Mouse (Mus musculus) ES-E14 (cell line): ENCODE results near the gene Fam47e.

Experiments
- HCFC1 ChIP-seq: IDR thresholded peaks from 2 replicates; pipeline ENCODE4 v1.6.1; 2012; ENCODE audit warnings: low read length, inconsistent platforms, borderline replicate concordance; ENCODE audit not compliant: insufficient read depth
- MAFK ChIP-seq: IDR thresholded peaks from 2 replicates; pipeline ENCODE4 v1.6.1; 2014; ENCODE audit warnings: mild to moderate bottlenecking, low read depth, low read length, inconsistent platforms; ENCODE audit not compliant: insufficient read depth
- ZC3H11A ChIP-seq: IDR thresholded peaks from 2 replicates; pipeline ENCODE4 v1.6.1; 2012; ENCODE audit warnings: low read depth, mild to moderate bottlenecking, inconsistent platforms, low read length, borderline replicate concordance
- ZNF384 ChIP-seq: IDR thresholded peaks from 2 replicates; pipeline ENCODE4 v1.6.1; 2012; ENCODE audit warnings: low read depth, low read length, inconsistent platforms

DNA sequence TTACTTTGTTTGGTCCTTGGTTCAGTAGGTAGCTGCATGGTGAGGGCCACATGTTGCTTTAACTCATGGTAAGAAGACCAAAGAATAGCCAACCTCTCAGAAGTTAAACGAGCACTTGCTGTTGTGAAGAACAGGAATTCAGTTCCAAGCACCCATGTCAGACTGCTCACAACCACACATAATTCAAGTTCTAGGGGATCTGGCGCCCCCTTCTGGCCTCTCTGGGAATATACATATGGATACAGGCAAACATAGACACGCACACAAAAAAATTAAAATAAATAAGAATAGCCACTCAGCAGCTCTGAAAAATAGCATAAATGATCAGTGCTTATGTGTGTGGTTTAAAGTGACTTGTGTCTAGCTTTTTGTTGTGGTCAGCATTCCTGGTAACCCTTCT is 930 bp upstream of the Fam47e start:
- TF ChIP-seq ZNF384 (no peak), HCFC1 (no peak), ZC3H11A (peak; percentile 72), MAFK (peak; percentile 21; the same call in 1 of the 2 replicates)
